Mouse (Mus musculus) cerebellum, postnatal 14 days (tissue): ENCODE measurements around the gene Slc7a1.

Experiments
- DNase-seq, 2 experiments: peaks; one replicate each; pipeline ENCODE4 v3.0.0; 2021; ENCODE audit warnings: mixed read lengths in 2 of 2

Slc7a1 gene

DNA sequence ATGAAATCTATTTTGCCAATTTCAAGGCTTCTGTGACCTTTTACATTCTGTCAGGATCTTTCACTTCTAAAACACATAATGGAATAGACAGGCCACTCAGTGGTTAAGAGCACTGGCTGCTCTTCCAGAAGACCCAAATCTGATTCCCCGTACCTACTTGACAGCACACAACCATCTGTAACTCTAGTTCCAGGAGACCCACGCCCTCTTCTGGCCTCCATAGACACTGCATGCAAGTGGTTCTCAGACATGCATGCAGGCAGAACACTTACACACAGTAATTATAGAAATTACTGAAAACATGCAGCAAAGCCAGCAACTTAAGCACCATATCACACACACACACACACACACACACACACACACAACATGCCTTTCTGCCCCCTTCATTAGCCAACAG, 87.3 kb downstream of the Slc7a1 start:
- no peak for DNase-seq

- peak in 1 of 2 experiments; percentile 23 for DNase-seq
Observed at GRCm38 (mm10) chr5:148310790-148311189, 88.9 kb downstream of the Slc7a1 start.

GRCm38 (mm10) chr5:148304112-148304511, 95.6 kb downstream of the Slc7a1 start:
- no peak for DNase-seq

DNA sequence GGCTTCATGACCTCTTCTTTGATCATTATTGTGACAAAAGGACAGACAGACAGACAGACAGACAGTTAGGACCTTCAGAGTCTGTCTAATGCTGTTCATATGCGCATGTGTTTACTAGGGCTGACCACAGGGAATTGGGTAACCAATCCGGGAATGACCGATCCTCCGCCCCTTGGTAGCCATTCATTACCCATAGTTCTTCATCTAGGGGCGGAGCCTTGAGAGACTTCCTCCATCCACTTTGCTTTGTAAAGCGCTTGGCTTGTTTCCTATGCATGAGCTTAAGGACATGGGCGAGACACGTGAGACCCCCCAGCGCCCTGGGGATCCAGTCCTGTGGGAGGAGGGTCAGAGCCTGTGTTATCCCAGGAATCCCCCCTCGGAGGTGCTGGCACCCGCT, 96.7 kb downstream of the Slc7a1 start:
- DNase-seq = no peak

DNA sequence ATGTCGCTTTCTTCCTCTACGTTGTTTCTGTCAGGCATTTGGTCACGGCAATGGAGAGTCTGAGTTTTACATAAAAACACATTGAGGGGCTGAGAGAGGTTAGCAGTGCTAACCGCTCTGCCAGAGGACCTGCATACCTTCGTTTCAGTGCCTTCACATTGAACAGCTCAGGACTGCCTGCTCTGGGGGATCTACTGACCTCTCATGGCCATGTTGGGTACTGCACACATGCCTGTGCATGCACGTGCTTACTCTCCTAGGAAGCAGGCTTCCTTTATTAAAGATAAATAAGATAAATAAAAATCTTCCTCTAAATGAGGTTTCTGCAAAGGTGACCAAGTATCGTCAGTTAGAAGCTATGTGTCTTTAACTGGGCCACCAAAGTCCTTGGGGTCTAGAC, 106.4 kb downstream of the Slc7a1 start:
- peak; percentile 46 to 70 for DNase-seq

DNA sequence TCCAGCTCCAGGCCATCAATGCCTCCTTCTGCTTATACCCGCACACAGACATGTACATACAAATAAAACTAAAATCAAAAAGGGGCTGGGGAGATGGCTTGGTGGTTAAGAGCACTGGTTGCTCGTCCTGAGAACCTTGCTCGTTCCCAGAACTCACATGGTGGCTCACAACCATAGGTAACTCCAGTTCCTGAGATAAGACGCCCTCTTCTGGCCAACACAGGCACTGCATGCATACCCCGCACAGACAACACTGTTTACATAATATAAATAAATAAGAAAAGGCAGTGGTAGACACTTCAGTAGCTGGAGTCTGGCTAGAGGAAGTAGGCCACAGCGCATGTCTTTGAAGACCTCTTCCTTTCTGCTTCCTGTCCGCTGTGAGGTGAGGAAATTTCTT, 106.8 kb downstream of the Slc7a1 start:
- no peak for DNase-seq

GRCm38 (mm10) chr5:148289951-148290350, 109.8 kb downstream of the Slc7a1 start:
- no peak for DNase-seq

DNA sequence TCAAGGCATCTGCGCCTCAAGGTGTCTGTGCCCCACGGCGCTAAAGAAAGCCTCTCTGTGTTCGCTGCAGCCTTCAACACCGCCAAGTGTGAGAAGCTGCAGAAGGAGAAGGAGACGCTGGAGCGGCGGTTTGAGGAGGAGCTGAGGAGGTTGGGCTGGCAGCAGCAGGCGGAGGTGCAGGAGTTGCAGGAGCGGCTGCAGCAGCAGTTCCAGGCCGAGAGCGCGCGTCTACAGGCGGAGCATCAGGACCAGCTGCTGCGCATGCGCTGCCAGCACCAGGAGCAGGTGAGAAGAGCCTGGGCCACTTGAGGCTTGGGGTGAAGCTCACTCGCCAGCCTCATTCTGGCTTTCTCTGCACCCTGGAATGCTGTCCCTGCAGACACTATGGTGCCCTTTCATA, 110.9 kb downstream of the Slc7a1 start:
- no peak for DNase-seq

DNA sequence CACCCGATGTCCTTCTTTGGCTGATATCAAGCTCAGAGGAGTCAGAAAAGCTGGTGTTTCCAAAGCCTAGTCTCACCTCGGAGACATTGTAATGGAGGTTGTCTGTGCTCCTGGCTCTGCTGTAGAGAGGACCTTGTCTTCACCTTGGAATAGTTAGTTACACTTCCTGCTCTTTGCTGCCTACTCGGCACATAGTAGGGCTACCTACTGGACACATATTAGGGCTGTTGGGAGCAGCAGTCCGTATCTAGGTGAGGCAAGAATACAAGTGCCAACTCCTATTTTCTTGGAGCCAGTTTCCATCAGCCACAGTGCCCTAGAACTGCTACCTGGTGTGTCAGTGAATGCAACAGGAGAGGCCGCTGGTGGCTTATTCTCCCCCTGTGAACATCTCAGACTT, 112.2 kb downstream of the Slc7a1 start:
- DNase-seq = no peak

DNA sequence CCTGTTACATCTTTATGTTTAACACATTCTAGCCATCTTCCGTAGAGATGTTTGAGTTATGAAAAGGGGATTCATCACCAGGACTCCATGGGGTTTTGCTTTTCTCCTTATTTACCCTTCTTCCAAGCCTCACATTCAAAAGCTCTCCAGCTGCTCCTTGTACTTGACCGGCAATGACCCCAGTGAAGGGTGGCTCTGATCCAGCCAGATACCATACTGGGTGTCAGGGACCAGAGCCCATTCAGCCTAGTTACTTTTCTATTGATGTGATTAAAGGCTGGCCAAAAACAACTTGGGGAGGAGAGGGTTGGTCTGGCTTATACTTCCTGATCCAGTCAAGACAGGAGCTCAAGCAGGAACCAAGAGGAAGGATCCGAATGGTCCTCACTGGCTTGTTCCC, 116.1 kb downstream of the Slc7a1 start:
- DNase-seq = peak in 1 of 2 experiments; percentile 8

GRCm38 (mm10) chr5:148283177-148283576, 116.5 kb downstream of the Slc7a1 start:
- no peak for DNase-seq

- no peak for DNase-seq
Observed at GRCm38 (mm10) chr5:148282631-148283030, 117.1 kb downstream of the Slc7a1 start.

- no peak for DNase-seq
Observed at GRCm38 (mm10) chr5:148282093-148282492, 117.6 kb downstream of the Slc7a1 start.

- no peak for DNase-seq
Observed at GRCm38 (mm10) chr5:148280321-148280720, 119.4 kb downstream of the Slc7a1 start.

DNA sequence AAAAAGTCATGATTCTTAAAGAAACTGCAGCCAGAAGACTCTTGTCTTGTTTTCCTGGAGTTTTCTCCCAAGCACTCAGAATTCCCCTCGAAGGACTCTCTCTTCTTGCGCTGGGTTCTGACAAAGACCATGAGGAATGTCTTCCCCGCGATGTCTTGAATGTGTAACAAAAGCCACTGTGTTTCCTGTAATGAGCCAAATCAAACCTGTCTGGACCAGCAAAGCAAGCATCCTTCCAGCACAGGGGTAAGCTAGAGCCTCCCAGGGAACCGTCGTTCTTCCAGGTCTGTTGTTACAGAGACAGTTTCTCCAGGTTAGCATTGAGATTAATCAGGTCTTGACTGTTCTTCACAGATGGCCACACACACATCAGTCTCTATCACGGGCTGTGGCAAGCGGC, 121.5 kb downstream of the Slc7a1 start:
- no peak for DNase-seq
